In genomic region chr14:50833964-50834363, GRCm38 (mm10) we compare ENCODE assay signal across 10 mouse cellular contexts. TPM values are rescaled to one million over a fixed set of nuclear protein-coding genes. Genes with fewer than 3 reads are reported as not detected.
DNase-seq lines count a peak whose midpoint lies in the region; ATAC-seq and TF ChIP-seq lines count a peak whose summit lies in the region.
"Had no signal": no experiment of that assay in that cellular context is flagged by ENCODE, and none has a peak within 500 bp of the region (broad histone marks: within the 10 kb centered on the region; RNA-seq: fewer than 3 reads in every experiment).

No protein-coding gene starts in this region.

- peaks cover 23% of the 10 kb centered on the region; the same call in 1 of the 2 replicates for H3K36me3 ChIP-seq in heart, embryonic 10.5 days
- H3K36me3 ChIP-seq in embryonic facial prominence, embryonic 13.5 days: 0 out of 2 replicates have a peak, but pooled peaks cover 8% of the 10 kb centered on the region

- TF ChIP-seq CTCF in Patski (IDR thresholded peaks at IDR 0.05): no peak

- WGBS in heart, embryonic 10.5 days: 81% methylated on average over 10 of the region's 10 CpGs
- 82% methylated on average over 10 of the region's 10 CpGs for WGBS in embryonic facial prominence, embryonic 13.5 days

- H3K27me3 ChIP-seq in heart, embryonic 10.5 days (ENCODE audit: insufficient read depth, poor library complexity, severe bottlenecking): no peaks in the 10 kb centered on the region
- no peaks in the 10 kb centered on the region for H3K27me3 ChIP-seq in Patski
- no peaks in the 10 kb centered on the region for H3K27me3 ChIP-seq in embryonic facial prominence, embryonic 13.5 days
- H3K27me3 ChIP-seq: embryonic facial prominence, embryonic 15.5 days had no signal

- peak; percentile 44 for ATAC-seq in Patski
- ATAC-seq in embryonic facial prominence, embryonic 13.5 days (ENCODE audit: insufficient number of reproducible peaks, insufficient read depth, low FRiP score, low TSS enrichment, low read depth): no peak

- in situ Hi-C loops in Patski (cut with MboI; ENCODE audit: low pct_unique_long_range_greater_than_20kb): no loop called here

- no peaks in the 10 kb centered on the region for H3K9me3 ChIP-seq in heart, embryonic 10.5 days
- no peaks in the 10 kb centered on the region for H3K9me3 ChIP-seq in embryonic facial prominence, embryonic 13.5 days
- H3K9me3 ChIP-seq: embryonic facial prominence, embryonic 15.5 days had no signal

- no peak overlapping the region for H3K4me2 ChIP-seq in embryonic facial prominence, embryonic 13.5 days
- H3K4me2 ChIP-seq: embryonic facial prominence, embryonic 15.5 days had no signal

- no peak overlapping the region for H3K4me3 ChIP-seq in heart, embryonic 10.5 days
- no peak overlapping the region for H3K4me3 ChIP-seq in embryonic facial prominence, embryonic 13.5 days
- H3K4me3 ChIP-seq: embryonic facial prominence, embryonic 15.5 days had no signal

- no peak overlapping the region for H3K9ac ChIP-seq in embryonic facial prominence, embryonic 13.5 days
- H3K9ac ChIP-seq: embryonic facial prominence, embryonic 15.5 days had no signal

- H3K4me1 ChIP-seq in heart, embryonic 10.5 days: no peaks in the 10 kb centered on the region
- H3K4me1 ChIP-seq in embryonic facial prominence, embryonic 13.5 days: no peaks in the 10 kb centered on the region
- H3K4me1 ChIP-seq: embryonic facial prominence, embryonic 15.5 days had no signal

- POLR2A ChIA-PET in Patski (lab: Charles Lee): no interaction called here

- H3K27ac ChIP-seq in heart, embryonic 10.5 days: no peak overlapping the region
- peak overlapping the region; percentile 73 for H3K27ac ChIP-seq in embryonic facial prominence, embryonic 13.5 days
- H3K27ac ChIP-seq: embryonic facial prominence, embryonic 15.5 days had no signal

- CTCF ChIA-PET in Patski (lab: Charles Lee): interaction anchor here (1.2 kb wide), 1 partner anchor 10 kb away, joined by 3 read pairs; no protein-coding TSS in a partner anchor

- DNase-seq in heart, adult 18-20 months: peak; percentile 28 to 71
- no peak for DNase-seq in heart, embryonic 10.5 days (ENCODE audit: low spot score)
- DNase-seq in Patski (ENCODE audit: low read depth, low spot score): no peak
- DNase-seq in lung, postnatal 4 days: peak; percentile 67 to 68
- DNase-seq in gastrocnemius, postnatal 10 days: no peak
- DNase-seq in gastrocnemius, adult 18-20 months (ENCODE audit: low spot score): no peak
- no peak for DNase-seq in ovary, adult 18-20 months (ENCODE audit: low spot score)

RNA-seq across cellular contexts. Expression of gene Parp2, which starts 26.3 kb away (rescaled TPM):
- total RNA-seq in heart, adult 18-20 months (2021): 10 to 100 TPM; 14.9 to 16.4 TPM
- 46.1 and 50.0 TPM in 2 replicates for polyA plus RNA-seq in heart, embryonic 10.5 days (2016; fragmentation: Nextera tagmentation; extraction: Ambion mirVana)
- 28.0 TPM for polyA plus RNA-seq in Patski (2021)
- polyA plus RNA-seq in embryonic facial prominence, embryonic 13.5 days (2015; fragmentation: Nextera tagmentation; extraction: Ambion mirVana): 72.4 and 78.7 TPM in 2 replicates
- total RNA-seq in gastrocnemius, postnatal 10 days (2021): 10 to 100 TPM; 14.0 to 20.2 TPM
- total RNA-seq in gastrocnemius, adult 18-20 months (2021): 1 to 10 TPM; 8.6 to 9.5 TPM

RNA-seq across cellular contexts. Expression of gene Ccnb1ip1, which starts 26.4 kb away (rescaled TPM):
- not detected for total RNA-seq in heart, adult 18-20 months (2021)
- polyA plus RNA-seq in heart, embryonic 10.5 days (2016; fragmentation: Nextera tagmentation; extraction: Ambion mirVana): not detected in 2 replicates
- 0.04 TPM for polyA plus RNA-seq in Patski (2021)
- not detected in 2 replicates for polyA plus RNA-seq in embryonic facial prominence, embryonic 13.5 days (2015; fragmentation: Nextera tagmentation; extraction: Ambion mirVana)
- total RNA-seq in gastrocnemius, postnatal 10 days (2021): not detected
- total RNA-seq in gastrocnemius, adult 18-20 months (2021): under 1 TPM in 1 of 2 experiments, not detected in 1; 0.40 TPM
- total RNA-seq: left cerebral cortex, postnatal 25 days had no signal
- polyA plus RNA-seq: embryonic facial prominence, embryonic 15.5 days had no signal

RNA-seq across cellular contexts. Expression of gene Tep1, which starts 36.4 kb away (rescaled TPM):
- total RNA-seq in heart, adult 18-20 months (2021): 10 to 100 TPM; 10.4 to 11.6 TPM
- polyA plus RNA-seq in heart, embryonic 10.5 days (2016; fragmentation: Nextera tagmentation; extraction: Ambion mirVana): 4.6 and 6.2 TPM in 2 replicates
- polyA plus RNA-seq in Patski (2021): 19.6 TPM
- 4.4 and 5.3 TPM in 2 replicates for polyA plus RNA-seq in embryonic facial prominence, embryonic 13.5 days (2015; fragmentation: Nextera tagmentation; extraction: Ambion mirVana)
- 10 to 100 TPM in 1 of 2 experiments, 1 to 10 TPM in 1; 9.6 to 11.1 TPM for total RNA-seq in gastrocnemius, postnatal 10 days (2021)
- total RNA-seq in gastrocnemius, adult 18-20 months (2021): 1 to 10 TPM; 6.5 to 9.0 TPM

RNA-seq across cellular contexts. Expression of gene Ttc5, which starts 48.6 kb away (rescaled TPM):
- total RNA-seq in heart, adult 18-20 months (2021): 10 to 100 TPM; 11.1 to 13.5 TPM
- 59.8 and 64.1 TPM in 2 replicates for polyA plus RNA-seq in heart, embryonic 10.5 days (2016; fragmentation: Nextera tagmentation; extraction: Ambion mirVana)
- polyA plus RNA-seq in Patski (2021): 62.0 TPM
- polyA plus RNA-seq in embryonic facial prominence, embryonic 13.5 days (2015; fragmentation: Nextera tagmentation; extraction: Ambion mirVana): 87.1 and 89.4 TPM in 2 replicates
- total RNA-seq in gastrocnemius, postnatal 10 days (2021): 10 to 100 TPM; 16.3 to 20.2 TPM
- total RNA-seq in gastrocnemius, adult 18-20 months (2021): 1 to 10 TPM; 5.1 to 6.5 TPM

Comparison
In these comparisons a context has a peak if more than half of its experiments do, and no peak if none do; other contexts are left out.
1. DNase-seq: peak in heart, adult 18-20 months (2 of 2) and lung, postnatal 4 days (2 of 2); none in heart, embryonic 10.5 days (single experiment), Patski (single experiment), gastrocnemius, postnatal 10 days (single experiment), gastrocnemius, adult 18-20 months (single experiment) and ovary, adult 18-20 months (single experiment).